Mouse (Mus musculus) forebrain, embryonic 14.5 days (tissue): ENCODE data around the gene 9530053A07Rik. TPM values are rescaled to one million over a fixed set of nuclear protein-coding genes. Genes with fewer than 3 reads are reported as not detected.

Source experiments
- ATAC-seq: fragments of 200-750 bp; cut with Nextera tagmentation; 2 replicates; pipeline ENCODE4 v1.8.0; 2017; ENCODE audit warnings: mild to moderate bottlenecking, moderate library complexity
- DNase-seq: peaks from one replicate; pipeline ENCODE4 v3.0.0-alpha.2; 2015; ENCODE audit warnings: low spot score
- H3K27ac ChIP-seq: fragments of 300-500 bp; sonication (generic); 2 replicates; pipeline ENCODE4 v1.5.1; 2014; ENCODE audit warnings: low read depth, mild to moderate bottlenecking, control low read depth, low read length, moderate library complexity
- H3K27me3 ChIP-seq: fragments of 300-500 bp; sonication (generic); replicated peaks from 2 replicates; pipeline ENCODE4 v1.6.1; 2014; ENCODE audit warnings: low read length, control low read depth, mixed read lengths; ENCODE audit not compliant: control insufficient read depth, insufficient read depth
- H3K36me3 ChIP-seq: fragments of 300-500 bp; sonication (generic); 2 replicates; pipeline ENCODE4 v1.6.1; 2014; ENCODE audit warnings: low read length, control low read depth; ENCODE audit not compliant: control insufficient read depth, insufficient read depth
- H3K4me1 ChIP-seq: fragments of 300-500 bp; sonication (generic); 2 replicates; pipeline ENCODE4 v1.6.1; 2014; ENCODE audit warnings: antibody characterized with exemption, low read length, control low read depth; ENCODE audit not compliant: control insufficient read depth, insufficient read depth
- H3K4me2 ChIP-seq: fragments of 300-500 bp; sonication (generic); 2 replicates; pipeline ENCODE4 v1.6.1; 2014; ENCODE audit warnings: mild to moderate bottlenecking, control low read depth, low read length
- H3K4me3 ChIP-seq: fragments of 300-500 bp; sonication (generic); 2 replicates; pipeline ENCODE4 v1.5.1; 2014; ENCODE audit warnings: low read depth, low read length, control low read depth
- H3K9ac ChIP-seq: fragments of 300-500 bp; sonication (generic); 2 replicates; pipeline ENCODE4 v1.6.1; 2014; ENCODE audit warnings: mild to moderate bottlenecking, low read length, control low read depth, moderate library complexity
- H3K9me3 ChIP-seq: fragments of 300-500 bp; sonication (generic); replicated peaks from 2 replicates; pipeline ENCODE4 v1.6.1; 2016; ENCODE audit warnings: low read length, control low read depth, mixed read lengths; ENCODE audit not compliant: control insufficient read depth
- WGBS: fragments of 180-500 bp; shearing (Covaris S2); extraction: QIAGEN DNeasy Blood & Tissue Kit; methylation state at CpG from one replicate; pipeline ENCODE4 v1.1.7; 2014; 5-methylcytosine and 5-hydroxymethylcytosine counted together
- polyA plus RNA-seq: library from polyadenylated mRNA; unstranded; fragments of >200 nt; fragmentation: Nextera tagmentation; extraction: Ambion mirVana; gene quantifications from 2 replicates; pipeline ENCODE4 v1.2.1, GENCODE M21; 2014

The 9530053A07Rik gene
- polyA plus RNA-seq, 1 experiment from 2014 or later = 0.03 TPM

DNA sequence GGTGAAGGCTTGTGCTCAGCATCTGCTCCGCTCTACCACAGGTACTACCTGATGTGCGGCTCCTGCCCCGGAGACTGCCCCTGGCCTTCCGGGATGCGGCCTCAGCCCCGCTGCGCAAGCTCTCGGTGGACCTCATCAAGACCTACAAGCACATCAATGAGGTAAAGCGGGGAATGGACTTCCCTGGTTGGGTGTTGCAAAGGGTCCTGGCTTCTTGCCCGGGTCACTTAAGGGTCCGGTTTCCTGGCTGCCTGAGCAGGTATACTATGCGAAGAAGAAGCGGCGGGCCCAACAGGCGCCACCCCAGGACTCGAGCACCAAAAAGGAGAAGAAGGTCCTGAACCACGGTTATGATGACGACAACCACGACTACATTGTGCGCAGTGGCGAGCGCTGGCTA, 53.1 kb downstream of the 9530053A07Rik start:
- H3K4me2 ChIP-seq = no peak overlapping the region

GRCm38 (mm10) chr7:28185884-28186283, 56.6 kb downstream of the 9530053A07Rik start:
- ATAC-seq = no peak
- Histone ChIP-seq H3K4me1 (peaks cover 2% of the 10 kb centered on the region; the same call in 1 of the 2 replicates), H3K4me2 (no peak overlapping the region), H3K9me3 (no peaks in the 10 kb centered on the region), H3K27me3 (no peaks in the 10 kb centered on the region), H3K4me3 (no peak overlapping the region), H3K36me3 (peaks cover 96% of the 10 kb centered on the region), H3K9ac (no peak overlapping the region), H3K27ac (no peak overlapping the region)
- no peak for DNase-seq
- WGBS = 92% methylated on average over 14 of the region's 14 CpGs

More for the DNA sequence above, 53.1 kb downstream of the 9530053A07Rik start:
- 92% methylated on average over 22 of the region's 22 CpGs for WGBS
- Histone ChIP-seq H3K27me3 (no peaks in the 10 kb centered on the region), H3K27ac (no peak overlapping the region), H3K4me3 (no peak overlapping the region), H3K9ac (no peak overlapping the region), H3K36me3 (peaks cover 76% of the 10 kb centered on the region), H3K9me3 (no peaks in the 10 kb centered on the region), H3K4me1 (peaks cover 6% of the 10 kb centered on the region; the same call in 1 of the 2 replicates)
- no peak for ATAC-seq
- DNase-seq = no peak

GRCm38 (mm10) chr7:28186631-28187030, 57.4 kb downstream of the 9530053A07Rik start:
- Histone ChIP-seq H3K27ac (no peak overlapping the region), H3K36me3 (peaks cover 98% of the 10 kb centered on the region), H3K27me3 (no peaks in the 10 kb centered on the region), H3K4me1 (no peaks in the 10 kb centered on the region), H3K9ac (no peak overlapping the region), H3K4me3 (no peak overlapping the region), H3K9me3 (no peaks in the 10 kb centered on the region), H3K4me2 (no peak overlapping the region)
- ATAC-seq (no peak), DNase-seq (no peak)
- 94% methylated on average over 8 of the region's 8 CpGs for WGBS

DNA sequence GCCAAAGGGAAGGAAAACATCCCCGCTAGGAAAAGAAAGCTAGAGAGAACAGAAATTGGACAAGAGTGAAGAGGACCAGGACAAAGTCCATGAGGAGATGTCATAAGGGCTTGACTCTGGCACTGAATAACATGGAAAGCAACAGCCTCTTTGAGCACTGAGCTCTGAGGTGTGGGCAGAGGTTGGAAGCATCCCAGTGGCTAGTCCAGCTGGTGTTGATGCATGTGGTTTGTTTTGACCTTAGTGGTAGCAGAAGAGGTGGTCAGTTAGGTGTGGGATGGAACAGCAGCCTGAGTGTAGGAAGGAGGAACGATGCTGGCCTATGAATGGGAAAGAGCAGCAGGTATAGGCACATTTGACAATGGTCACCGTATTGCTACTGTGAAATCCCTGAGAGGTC, 62.2 kb downstream of the 9530053A07Rik start:
- no peak overlapping the region for H3K27ac ChIP-seq
- H3K36me3 ChIP-seq = peaks cover 84% of the 10 kb centered on the region
- WGBS = 92% methylated on average over 3 of the region's 3 CpGs
- no peaks in the 10 kb centered on the region for H3K27me3 ChIP-seq
- H3K4me1 ChIP-seq = no peaks in the 10 kb centered on the region
- H3K4me2 ChIP-seq = no peak overlapping the region
- H3K4me3 ChIP-seq = no peak overlapping the region
- H3K9ac ChIP-seq = no peak overlapping the region
- no peaks in the 10 kb centered on the region for H3K9me3 ChIP-seq
- ATAC-seq = no peak
- DNase-seq = no peak

DNA sequence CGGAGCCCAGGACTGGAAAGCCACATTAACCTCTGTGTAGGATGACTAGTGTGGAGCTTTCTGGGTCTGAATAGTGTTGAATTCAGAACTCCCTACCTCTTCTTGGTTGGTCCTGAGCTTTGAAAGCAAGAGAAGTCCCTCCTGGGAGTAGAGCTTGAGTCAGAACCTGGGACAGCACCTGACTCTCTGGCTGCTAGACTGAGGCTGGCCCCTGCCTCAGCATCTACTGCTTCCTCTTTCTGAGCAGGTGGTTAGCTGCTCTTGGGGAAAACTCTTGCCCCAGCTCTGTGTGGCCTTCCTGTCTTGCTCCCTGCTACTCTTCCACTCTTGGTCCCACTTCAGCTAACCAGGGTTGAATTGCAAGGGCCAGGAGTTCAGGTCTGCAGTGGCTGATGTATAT, 62.6 kb downstream of the 9530053A07Rik start:
- 100% methylated on average over 1 of the region's 1 CpGs for WGBS
- Histone ChIP-seq H3K27ac (no peak overlapping the region), H3K27me3 (no peaks in the 10 kb centered on the region), H3K4me3 (no peak overlapping the region), H3K36me3 (peaks cover 84% of the 10 kb centered on the region), H3K4me1 (no peaks in the 10 kb centered on the region), H3K9me3 (no peaks in the 10 kb centered on the region), H3K4me2 (no peak overlapping the region), H3K9ac (no peak overlapping the region)
- DNase-seq (no peak), ATAC-seq (no peak)

DNA sequence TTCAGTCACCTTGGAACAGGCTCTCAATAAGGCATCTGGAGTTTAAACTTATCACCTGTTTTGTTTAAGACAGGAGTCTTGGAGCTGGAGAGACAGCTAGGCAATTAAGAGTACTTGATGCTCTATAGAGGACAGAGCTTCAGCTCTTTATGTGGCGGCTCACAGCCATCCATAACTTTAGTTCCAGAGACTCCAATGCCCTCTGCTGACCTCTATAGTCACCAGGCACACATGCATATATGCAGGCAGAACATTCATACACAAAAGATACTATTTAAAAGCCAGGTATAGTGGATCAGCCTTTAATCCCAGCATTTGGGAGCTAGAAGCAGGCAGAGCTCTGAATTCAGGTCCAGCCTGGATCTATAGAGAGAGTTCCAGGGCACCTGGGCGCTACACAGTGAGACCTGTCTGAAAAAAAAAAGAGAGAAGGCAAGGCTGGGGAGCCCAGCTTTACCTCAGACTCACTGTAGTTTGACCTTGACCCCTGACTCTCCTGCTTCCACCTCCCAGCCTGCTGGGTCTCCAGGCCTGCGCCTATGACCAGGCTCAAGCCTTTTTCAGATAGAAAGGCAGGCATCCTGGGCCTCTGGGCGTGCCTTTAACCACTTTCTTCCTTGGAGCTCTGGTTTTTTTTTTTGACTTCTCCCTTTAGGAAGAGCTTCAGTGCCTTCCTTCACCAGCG, 66.3 kb downstream of the 9530053A07Rik start:
- Histone ChIP-seq H3K9ac (no peak overlapping the region), H3K4me2 (no peak overlapping the region), H3K4me3 (no peak overlapping the region), H3K36me3 (peaks cover 51% of the 10 kb centered on the region), H3K27me3 (no peaks in the 10 kb centered on the region), H3K9me3 (no peaks in the 10 kb centered on the region), H3K27ac (no peak overlapping the region), H3K4me1 (no peaks in the 10 kb centered on the region)
- ATAC-seq (no peak), DNase-seq (no peak)
- WGBS = 92% methylated on average over 5 of the region's 5 CpGs

DNA sequence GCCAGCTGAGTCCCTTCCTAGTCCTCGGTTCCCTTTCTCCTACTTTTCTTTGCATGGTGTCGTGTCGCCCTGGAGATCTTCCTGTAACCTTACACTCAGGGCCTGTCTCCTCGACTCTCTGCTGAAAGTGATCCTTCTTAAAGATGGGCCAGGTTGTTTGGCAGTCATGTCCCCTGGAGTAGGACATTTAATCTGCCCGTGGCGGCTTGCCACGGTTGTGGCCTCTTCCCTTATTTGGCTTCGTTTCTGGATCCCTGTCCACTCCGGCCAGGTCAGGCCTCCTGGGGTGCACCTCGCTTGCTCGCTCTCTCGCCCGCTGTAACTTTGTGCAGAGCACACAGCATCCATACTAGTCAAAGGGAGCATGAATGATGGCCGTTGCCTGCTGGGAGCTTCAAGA, 67.3 kb downstream of the 9530053A07Rik start:
- H3K4me2 ChIP-seq = no peak overlapping the region
- no peak overlapping the region for H3K9ac ChIP-seq
- no peak overlapping the region for H3K4me3 ChIP-seq
- ATAC-seq (no peak), DNase-seq (no peak)
- H3K4me1 ChIP-seq = no peaks in the 10 kb centered on the region
- no peak overlapping the region for H3K27ac ChIP-seq
- no peaks in the 10 kb centered on the region for H3K9me3 ChIP-seq
- WGBS = 80% methylated on average over 14 of the region's 14 CpGs
- H3K36me3 ChIP-seq = peaks cover 42% of the 10 kb centered on the region
- H3K27me3 ChIP-seq = no peaks in the 10 kb centered on the region

- H3K4me1 ChIP-seq = no peaks in the 10 kb centered on the region
- no peak overlapping the region for H3K9ac ChIP-seq
- no peaks in the 10 kb centered on the region for H3K27me3 ChIP-seq
- ATAC-seq (no peak), DNase-seq (no peak)
- no peak overlapping the region for H3K4me2 ChIP-seq
- H3K27ac ChIP-seq = no peak overlapping the region
- H3K4me3 ChIP-seq = no peak overlapping the region
- WGBS = 68% methylated on average over 4 of the region's 4 CpGs
- no peaks in the 10 kb centered on the region for H3K9me3 ChIP-seq
- peaks cover 18% of the 10 kb centered on the region for H3K36me3 ChIP-seq
Observed at GRCm38 (mm10) chr7:28199054-28199453, 69.8 kb downstream of the 9530053A07Rik start.

- Histone ChIP-seq H3K4me1 (no peaks in the 10 kb centered on the region), H3K4me2 (no peak overlapping the region), H3K4me3 (no peak overlapping the region), H3K9ac (no peak overlapping the region), H3K9me3 (no peaks in the 10 kb centered on the region), H3K27ac (no peak overlapping the region), H3K36me3 (no peaks in the 10 kb centered on the region; the same call in 1 of the 2 replicates), H3K27me3 (no peaks in the 10 kb centered on the region)
- DNase-seq = no peak
- 62% methylated on average over 16 of the region's 19 CpGs for WGBS
- no peak for ATAC-seq
Observed at GRCm38 (mm10) chr7:28203207-28204108, 74.2 kb downstream of the 9530053A07Rik start.
